Mouse (Mus musculus): ENCODE data around the gene Fkbp6. TPM values are rescaled to one million over a fixed set of nuclear protein-coding genes. Genes with fewer than 3 reads are reported as not detected.

Gene Fkbp6
- polyA plus RNA-seq, 1 experiment from 2014 or later, result not detected

- H3K4me3 ChIP-seq, result no peak overlapping the region
- WGBS, result 58% methylated on average over 4 of the region's 4 CpGs
- no peak overlapping the region for H3K9ac ChIP-seq
- no peak overlapping the region for H3K27ac ChIP-seq
- no peaks in the 10 kb centered on the region for H3K4me1 ChIP-seq
- no peak for ATAC-seq (ENCODE audit: insufficient number of reproducible peaks, insufficient read depth, low FRiP score, low TSS enrichment, low read depth)
- no peaks in the 10 kb centered on the region for H3K36me3 ChIP-seq
- H3K4me2 ChIP-seq, result no peak overlapping the region
- H3K9me3 ChIP-seq, result peaks cover 13% of the 10 kb centered on the region
- peaks cover under 1% of the 10 kb centered on the region for H3K27me3 ChIP-seq
Measured at GRCm38 (mm10) chr5:135347511-135348011, 2.3 kb downstream of the Fkbp6 start.

GRCm38 (mm10) chr5:135346430-135346829 lies 3.4 kb downstream of the Fkbp6 start:
- Histone ChIP-seq H3K9me3 (peaks cover 13% of the 10 kb centered on the region), H3K27me3 (no peaks in the 10 kb centered on the region), H3K4me3 (no peak overlapping the region), H3K27ac (no peak overlapping the region), H3K4me1 (no peaks in the 10 kb centered on the region), H3K36me3 (no peaks in the 10 kb centered on the region), H3K9ac (no peak overlapping the region), H3K4me2 (no peak overlapping the region)
- ATAC-seq (ENCODE audit: insufficient number of reproducible peaks, insufficient read depth, low FRiP score, low TSS enrichment, low read depth), result no peak
- 9% methylated on average over 1 of the region's 1 CpGs for WGBS

- no peaks in the 10 kb centered on the region for H3K36me3 ChIP-seq
- H3K27ac ChIP-seq, result no peak overlapping the region
- no peak for ATAC-seq (ENCODE audit: insufficient number of reproducible peaks, insufficient read depth, low FRiP score, low TSS enrichment, low read depth)
- no peak overlapping the region for H3K4me3 ChIP-seq
- 74% methylated on average over 7 of the region's 7 CpGs for WGBS
- no peak overlapping the region for H3K4me2 ChIP-seq
- H3K27me3 ChIP-seq, result no peaks in the 10 kb centered on the region
- no peaks in the 10 kb centered on the region for H3K4me1 ChIP-seq
- no peak overlapping the region for H3K9ac ChIP-seq
- peaks cover 13% of the 10 kb centered on the region for H3K9me3 ChIP-seq
Measured at GRCm38 (mm10) chr5:135345989-135346388, 3.9 kb downstream of the Fkbp6 start.

GRCm38 (mm10) chr5:135337575-135337974 lies 12.3 kb downstream of the Fkbp6 start:
- Histone ChIP-seq H3K4me2 (no peak overlapping the region), H3K4me3 (no peak overlapping the region), H3K9me3 (no peaks in the 10 kb centered on the region), H3K27ac (no peak overlapping the region), H3K4me1 (no peaks in the 10 kb centered on the region), H3K9ac (no peak overlapping the region), H3K36me3 (no peaks in the 10 kb centered on the region), H3K27me3 (no peaks in the 10 kb centered on the region)
- 55% methylated on average over 3 of the region's 3 CpGs for WGBS
- no peak for ATAC-seq (ENCODE audit: insufficient number of reproducible peaks, insufficient read depth, low FRiP score, low TSS enrichment, low read depth)

- no peaks in the 10 kb centered on the region for H3K4me1 ChIP-seq
- H3K9me3 ChIP-seq, result no peaks in the 10 kb centered on the region
- H3K4me2 ChIP-seq, result no peak overlapping the region
- H3K27ac ChIP-seq, result no peak overlapping the region
- no peak overlapping the region for H3K9ac ChIP-seq
- WGBS, result 85% methylated on average over 6 of the region's 6 CpGs
- no peak overlapping the region for H3K4me3 ChIP-seq
- H3K36me3 ChIP-seq, result no peaks in the 10 kb centered on the region
- no peak for ATAC-seq (ENCODE audit: insufficient number of reproducible peaks, insufficient read depth, low FRiP score, low TSS enrichment, low read depth)
- no peaks in the 10 kb centered on the region for H3K27me3 ChIP-seq
Measured at GRCm38 (mm10) chr5:135331161-135331560, 18.7 kb downstream of the Fkbp6 start.

GRCm38 (mm10) chr5:135330201-135330600 lies 19.6 kb downstream of the Fkbp6 start:
- Histone ChIP-seq H3K4me2 (no peak overlapping the region), H3K4me1 (no peaks in the 10 kb centered on the region), H3K36me3 (no peaks in the 10 kb centered on the region), H3K4me3 (no peak overlapping the region), H3K27ac (no peak overlapping the region), H3K9ac (no peak overlapping the region), H3K9me3 (no peaks in the 10 kb centered on the region), H3K27me3 (no peaks in the 10 kb centered on the region)
- no peak for ATAC-seq (ENCODE audit: insufficient number of reproducible peaks, insufficient read depth, low FRiP score, low TSS enrichment, low read depth)
- 85% methylated on average over 5 of the region's 5 CpGs for WGBS

- H3K4me1 ChIP-seq, result no peaks in the 10 kb centered on the region
- H3K9me3 ChIP-seq, result no peaks in the 10 kb centered on the region
- ATAC-seq (ENCODE audit: insufficient number of reproducible peaks, insufficient read depth, low FRiP score, low TSS enrichment, low read depth), result no peak
- H3K27ac ChIP-seq, result no peak overlapping the region
- H3K4me3 ChIP-seq, result no peak overlapping the region
- no peaks in the 10 kb centered on the region for H3K27me3 ChIP-seq
- no peak overlapping the region for H3K4me2 ChIP-seq
- H3K9ac ChIP-seq, result no peak overlapping the region
- WGBS, result 69% methylated on average over 4 of the region's 4 CpGs
- no peaks in the 10 kb centered on the region for H3K36me3 ChIP-seq
Measured at GRCm38 (mm10) chr5:135329471-135329870, 20.4 kb downstream of the Fkbp6 start.

- Histone ChIP-seq H3K27ac (no peak overlapping the region), H3K4me1 (no peaks in the 10 kb centered on the region), H3K4me3 (no peak overlapping the region), H3K36me3 (no peaks in the 10 kb centered on the region), H3K27me3 (no peaks in the 10 kb centered on the region), H3K4me2 (no peak overlapping the region), H3K9ac (no peak overlapping the region), H3K9me3 (no peaks in the 10 kb centered on the region)
- 15% methylated on average over 3 of the region's 3 CpGs for WGBS
- ATAC-seq (ENCODE audit: insufficient number of reproducible peaks, insufficient read depth, low FRiP score, low TSS enrichment, low read depth), result no peak
Measured at GRCm38 (mm10) chr5:135326121-135326659, 23.7 kb downstream of the Fkbp6 start.

GRCm38 (mm10) chr5:135322197-135322596 lies 27.6 kb downstream of the Fkbp6 start:
- H3K4me3 ChIP-seq, result no peak overlapping the region
- no peak for ATAC-seq (ENCODE audit: insufficient number of reproducible peaks, insufficient read depth, low FRiP score, low TSS enrichment, low read depth)
- 88% methylated on average over 1 of the region's 1 CpGs for WGBS
- H3K4me1 ChIP-seq, result no peaks in the 10 kb centered on the region
- no peak overlapping the region for H3K4me2 ChIP-seq
- H3K9ac ChIP-seq, result no peak overlapping the region
- H3K27me3 ChIP-seq, result no peaks in the 10 kb centered on the region; the same call in 1 of the 2 replicates
- no peak overlapping the region for H3K27ac ChIP-seq
- H3K9me3 ChIP-seq, result no peaks in the 10 kb centered on the region
- no peaks in the 10 kb centered on the region for H3K36me3 ChIP-seq

- no peaks in the 10 kb centered on the region for H3K4me1 ChIP-seq
- H3K27ac ChIP-seq, result no peak overlapping the region
- H3K4me3 ChIP-seq, result no peak overlapping the region
- H3K36me3 ChIP-seq, result no peaks in the 10 kb centered on the region
- H3K4me2 ChIP-seq, result no peak overlapping the region
- 57% methylated on average over 2 of the region's 2 CpGs for WGBS
- no peak for ATAC-seq (ENCODE audit: insufficient number of reproducible peaks, insufficient read depth, low FRiP score, low TSS enrichment, low read depth)
- H3K9me3 ChIP-seq, result no peaks in the 10 kb centered on the region
- H3K9ac ChIP-seq, result no peak overlapping the region
- no peaks in the 10 kb centered on the region; the same call in 1 of the 2 replicates for H3K27me3 ChIP-seq
Measured at GRCm38 (mm10) chr5:135319856-135320255, 30.0 kb downstream of the Fkbp6 start.

GRCm38 (mm10) chr5:135316177-135316576 lies 33.7 kb downstream of the Fkbp6 start:
- WGBS, result 87% methylated on average over 3 of the region's 3 CpGs
- Histone ChIP-seq H3K9me3 (no peaks in the 10 kb centered on the region), H3K4me1 (no peaks in the 10 kb centered on the region), H3K4me2 (no peak overlapping the region), H3K27me3 (no peaks in the 10 kb centered on the region; the same call in 1 of the 2 replicates), H3K27ac (no peak overlapping the region), H3K36me3 (no peaks in the 10 kb centered on the region), H3K4me3 (no peak overlapping the region), H3K9ac (no peak overlapping the region)
- no peak for ATAC-seq (ENCODE audit: insufficient number of reproducible peaks, insufficient read depth, low FRiP score, low TSS enrichment, low read depth)

GRCm38 (mm10) chr5:135306321-135306965 lies 43.4 kb downstream of the Fkbp6 start:
- no peaks in the 10 kb centered on the region for H3K36me3 ChIP-seq
- H3K4me1 ChIP-seq, result no peaks in the 10 kb centered on the region
- ATAC-seq (ENCODE audit: insufficient number of reproducible peaks, insufficient read depth, low FRiP score, low TSS enrichment, low read depth), result no peak
- H3K9ac ChIP-seq, result no peak overlapping the region
- H3K27me3 ChIP-seq, result no peaks in the 10 kb centered on the region
- H3K4me3 ChIP-seq, result no peak overlapping the region
- H3K4me2 ChIP-seq, result no peak overlapping the region
- no peak overlapping the region for H3K27ac ChIP-seq
- H3K9me3 ChIP-seq, result no peaks in the 10 kb centered on the region
- WGBS, result 51% methylated on average over 10 of the region's 10 CpGs

All from embryonic facial prominence, embryonic 13.5 days (tissue).